Mouse (Mus musculus): ENCODE measurements around the gene Msh5. TPM values are rescaled to one million over a fixed set of nuclear protein-coding genes. Genes with fewer than 3 reads are reported as not detected.

Gene Msh5
- polyA plus RNA-seq, 1 experiment = 6.0 TPM

GRCm38 (mm10) chr17:35019894-35020293 is 26.7 kb downstream of the Msh5 start:
- peaks cover 14% of the 10 kb centered on the region for H3K4me1 ChIP-seq (ENCODE audit: control insufficient read depth, insufficient read depth, low read length)
- H3K4me3 ChIP-seq (replicated peaks; ENCODE audit: extremely low read depth, low read depth, low read length) = no peak overlapping the region
- WGBS = 89% methylated on average over 11 of the region's 11 CpGs
- DNase-seq = no peak
- TF ChIP-seq CTCF (IDR thresholded peaks at IDR 0.05; ENCODE audit: insufficient read depth, low read length) = no peak
- TF ChIP-seq POLR2A (IDR thresholded peaks at IDR 0.05; ENCODE audit: borderline replicate concordance, extremely low read depth, low read depth, low read length) = no peak

GRCm38 (mm10) chr17:35018171-35018570 is 28.4 kb downstream of the Msh5 start:
- H3K4me3 ChIP-seq (replicated peaks; ENCODE audit: extremely low read depth, low read depth, low read length) = no peak overlapping the region
- TF ChIP-seq CTCF (IDR thresholded peaks at IDR 0.05; ENCODE audit: insufficient read depth, low read length) (no peak), POLR2A (IDR thresholded peaks at IDR 0.05; ENCODE audit: borderline replicate concordance, extremely low read depth, low read depth, low read length) (no peak)
- 72% methylated on average over 3 of the region's 3 CpGs for WGBS
- DNase-seq = no peak
- peaks cover 11% of the 10 kb centered on the region for H3K4me1 ChIP-seq (ENCODE audit: control insufficient read depth, insufficient read depth, low read length)

DNA sequence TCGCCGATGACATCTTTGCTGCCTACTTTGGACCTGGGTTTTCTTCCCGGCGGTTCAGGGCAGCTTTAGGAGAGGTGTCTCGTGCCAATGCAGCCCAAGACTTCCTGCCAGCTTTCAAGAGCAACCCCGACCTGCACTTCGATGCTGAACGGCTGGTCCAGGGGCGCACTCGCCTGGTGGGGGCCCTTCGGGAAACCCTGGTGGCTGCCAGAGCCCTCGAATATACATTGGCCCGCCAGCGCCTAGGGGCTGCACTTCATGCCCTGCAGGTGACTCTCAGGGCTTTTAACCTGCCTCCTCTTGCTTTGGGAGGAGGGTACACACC is 28.9 kb downstream of the Msh5 start:
- TF ChIP-seq CTCF (IDR thresholded peaks at IDR 0.05; ENCODE audit: insufficient read depth, low read length) (no peak), POLR2A (IDR thresholded peaks at IDR 0.05; ENCODE audit: borderline replicate concordance, extremely low read depth, low read depth, low read length) (no peak)
- peaks cover 7% of the 10 kb centered on the region for H3K4me1 ChIP-seq (ENCODE audit: control insufficient read depth, insufficient read depth, low read length)
- DNase-seq = no peak
- H3K4me3 ChIP-seq (replicated peaks; ENCODE audit: extremely low read depth, low read depth, low read length) = no peak overlapping the region
- 58% methylated on average over 14 of the region's 14 CpGs for WGBS

DNA sequence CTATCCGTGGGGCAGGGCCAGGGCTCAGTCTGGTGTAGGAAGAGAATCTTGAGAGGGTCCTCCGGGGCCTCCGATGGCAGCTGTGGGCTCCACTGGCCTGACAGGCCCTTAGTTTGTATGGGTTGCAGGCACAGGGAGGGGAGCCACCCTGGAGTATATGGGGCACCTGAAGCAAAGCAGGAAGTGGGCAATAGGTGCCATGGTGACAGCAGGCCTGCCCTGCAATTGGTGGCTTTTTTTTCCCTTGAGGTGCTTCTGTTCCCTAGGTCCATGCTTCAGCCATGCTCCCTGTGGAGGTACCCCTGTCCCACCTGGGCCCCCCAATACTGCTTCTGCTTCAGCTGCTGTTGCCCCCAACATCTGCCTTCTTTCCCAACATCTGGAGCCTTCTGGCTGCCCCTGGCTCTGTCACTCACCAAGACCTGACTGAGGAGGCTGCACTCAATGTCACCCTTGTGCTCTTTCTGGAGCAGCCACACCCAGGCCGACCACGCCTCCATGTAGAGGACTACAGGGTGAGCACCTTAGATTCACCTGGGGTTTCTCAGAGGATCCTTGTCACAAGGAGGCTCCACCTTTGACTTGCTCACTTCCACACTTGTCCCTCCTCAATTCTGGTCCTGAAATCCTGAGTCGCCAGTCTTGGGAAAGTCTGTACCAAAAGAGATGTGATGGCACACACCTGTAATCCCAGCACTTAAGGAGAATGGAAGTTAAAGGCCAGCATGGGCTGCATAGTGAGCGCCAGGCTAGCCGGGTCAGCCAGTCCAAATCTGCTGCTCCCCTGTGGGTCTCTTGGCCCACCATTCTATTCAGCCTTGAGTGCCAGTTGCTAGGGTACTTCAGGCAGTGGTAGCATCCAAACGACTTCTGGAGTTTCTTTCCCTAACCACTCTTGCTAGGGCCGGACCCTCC is 29.5 kb downstream of the Msh5 start:
- DNase-seq = no peak
- 70% methylated on average over 10 of the region's 10 CpGs for WGBS
- H3K4me3 ChIP-seq (replicated peaks; ENCODE audit: extremely low read depth, low read depth, low read length) = no peak overlapping the region
- peaks cover 4% of the 10 kb centered on the region; the same call in 1 of the 2 replicates for H3K4me1 ChIP-seq (ENCODE audit: control insufficient read depth, insufficient read depth, low read length)
- TF ChIP-seq POLR2A (IDR thresholded peaks at IDR 0.05; ENCODE audit: borderline replicate concordance, extremely low read depth, low read depth, low read length) (no peak), CTCF (IDR thresholded peaks at IDR 0.05; ENCODE audit: insufficient read depth, low read length) (no peak)

GRCm38 (mm10) chr17:35016376-35016775 is 30.2 kb downstream of the Msh5 start, which contains the start of gene Vwa7:
Gene Vwa7, plus strand, starts transcription at chr17:35016579.
- Histone ChIP-seq H3K4me1 (ENCODE audit: control insufficient read depth, insufficient read depth, low read length) (peaks cover 4% of the 10 kb centered on the region; the same call in 1 of the 2 replicates), H3K4me3 (replicated peaks; ENCODE audit: extremely low read depth, low read depth, low read length) (no peak within 1 kb of the TSS)
- no peak for DNase-seq
- 41% methylated on average over 12 of the region's 12 CpGs for WGBS
- TF ChIP-seq POLR2A (IDR thresholded peaks at IDR 0.05; ENCODE audit: borderline replicate concordance, extremely low read depth, low read depth, low read length) = no peak
- TF ChIP-seq CTCF (IDR thresholded peaks at IDR 0.05; ENCODE audit: insufficient read depth, low read length) = no peak

GRCm38 (mm10) chr17:35015296-35015695 is 31.2 kb downstream of the Msh5 start:
- no peak for TF ChIP-seq POLR2A (IDR thresholded peaks at IDR 0.05; ENCODE audit: borderline replicate concordance, extremely low read depth, low read depth, low read length)
- no peak for TF ChIP-seq CTCF (IDR thresholded peaks at IDR 0.05; ENCODE audit: insufficient read depth, low read length)
- no peaks in the 10 kb centered on the region; the same call in 1 of the 2 replicates for H3K4me1 ChIP-seq (ENCODE audit: control insufficient read depth, insufficient read depth, low read length)
- no peak for DNase-seq
- WGBS = 90% methylated on average over 16 of the region's 16 CpGs
- no peak overlapping the region for H3K4me3 ChIP-seq (replicated peaks; ENCODE audit: extremely low read depth, low read depth, low read length)

- TF ChIP-seq POLR2A (IDR thresholded peaks at IDR 0.05; ENCODE audit: borderline replicate concordance, extremely low read depth, low read depth, low read length) (no peak), CTCF (IDR thresholded peaks at IDR 0.05; ENCODE audit: insufficient read depth, low read length) (no peak)
- 68% methylated on average over 6 of the region's 6 CpGs for WGBS
- H3K4me1 ChIP-seq (ENCODE audit: control insufficient read depth, insufficient read depth, low read length) = no peaks in the 10 kb centered on the region; the same call in 1 of the 2 replicates
- H3K4me3 ChIP-seq (replicated peaks; ENCODE audit: extremely low read depth, low read depth, low read length) = no peak overlapping the region
- DNase-seq = no peak
These were observed 33.3 kb downstream of the Msh5 start for GRCm38 (mm10) chr17:35013221-35013620.

- no peak for DNase-seq
- H3K4me1 ChIP-seq (ENCODE audit: control insufficient read depth, insufficient read depth, low read length) = no peaks in the 10 kb centered on the region; the same call in 1 of the 2 replicates
- H3K4me3 ChIP-seq (replicated peaks; ENCODE audit: extremely low read depth, low read depth, low read length) = no peak overlapping the region
- WGBS = 84% methylated on average over 13 of the region's 13 CpGs
- TF ChIP-seq POLR2A (IDR thresholded peaks at IDR 0.05; ENCODE audit: borderline replicate concordance, extremely low read depth, low read depth, low read length) = no peak
- no peak for TF ChIP-seq CTCF (IDR thresholded peaks at IDR 0.05; ENCODE audit: insufficient read depth, low read length)
These were observed 34.1 kb downstream of the Msh5 start for GRCm38 (mm10) chr17:35012430-35012829.

GRCm38 (mm10) chr17:35011440-35011839 is 35.1 kb downstream of the Msh5 start:
- DNase-seq = no peak
- no peaks in the 10 kb centered on the region; the same call in 1 of the 2 replicates for H3K4me1 ChIP-seq (ENCODE audit: control insufficient read depth, insufficient read depth, low read length)
- H3K4me3 ChIP-seq (replicated peaks; ENCODE audit: extremely low read depth, low read depth, low read length) = no peak overlapping the region
- whole genome bisulfite sequencing = 95% methylated on average over 8 of the region's 8 CpGs
- no peak for TF ChIP-seq POLR2A (IDR thresholded peaks at IDR 0.05; ENCODE audit: borderline replicate concordance, extremely low read depth, low read depth, low read length)
- TF ChIP-seq CTCF (IDR thresholded peaks at IDR 0.05; ENCODE audit: insufficient read depth, low read length) = no peak

DNA sequence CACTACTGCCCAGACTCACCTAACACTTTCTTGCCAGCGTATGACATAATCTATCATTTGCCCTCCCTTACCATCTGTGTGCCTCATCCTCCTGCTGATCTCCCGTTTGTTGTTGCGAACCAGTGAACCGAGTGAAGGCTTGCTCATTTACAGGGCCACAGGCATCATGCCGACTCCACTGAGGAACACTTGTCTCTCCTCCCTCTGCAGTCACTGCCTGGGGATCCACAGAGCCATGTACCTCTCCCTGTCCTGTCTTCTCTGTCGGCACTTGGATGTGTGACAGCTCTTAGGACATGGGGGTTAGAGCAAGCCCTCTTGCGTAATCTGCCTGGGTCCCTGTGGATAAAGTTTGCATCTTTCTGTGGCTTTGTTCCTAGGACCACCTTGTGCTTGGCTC is 37.0 kb downstream of the Msh5 start:
- no peak overlapping the region for H3K4me3 ChIP-seq (replicated peaks; ENCODE audit: extremely low read depth, low read depth, low read length)
- DNase-seq = no peak
- H3K4me1 ChIP-seq (ENCODE audit: control insufficient read depth, insufficient read depth, low read length) = no peaks in the 10 kb centered on the region
- TF ChIP-seq POLR2A (IDR thresholded peaks at IDR 0.05; ENCODE audit: borderline replicate concordance, extremely low read depth, low read depth, low read length) = no peak
- TF ChIP-seq CTCF (IDR thresholded peaks at IDR 0.05; ENCODE audit: insufficient read depth, low read length) = no peak
- WGBS = 89% methylated on average over 7 of the region's 7 CpGs
